Mouse (Mus musculus) spleen, adult 18-20 months (tissue): ENCODE data around the gene Sf3b1.
"Not testable (repeated sequence)": the region's sequence is repeated elsewhere in the genome, so short reads cannot be mapped to it uniquely, and the experiment has no call there.

Experiments used
- DNase-seq, 2 experiments: peaks; one replicate each; pipeline ENCODE4 v3.0.0; 2022; ENCODE audit warnings: mixed read lengths in 2 of 2

Sf3b1 gene

GRCm38 (mm10) chr1:55027253-55027801 lies at the start of gene Sf3b1:
Gene Sf3b1, minus strand, starts transcription at chr1:55027481.
- DNase-seq, result peak; percentile 93

GRCm38 (mm10) chr1:55076395-55076743 lies 49.1 kb upstream of the Sf3b1 start:
- DNase-seq, result no peak

GRCm38 (mm10) chr1:55075652-55076394 lies 48.5 kb upstream of the Sf3b1 start:
- no peak for DNase-seq

GRCm38 (mm10) chr1:55074757-55075156 lies 47.5 kb upstream of the Sf3b1 start:
- no peak for DNase-seq

GRCm38 (mm10) chr1:55072328-55072727 lies 45.0 kb upstream of the Sf3b1 start:
- DNase-seq, result not testable (repeated sequence)

- DNase-seq, result no peak
Observed at GRCm38 (mm10) chr1:55061772-55062171, 34.5 kb upstream of the Sf3b1 start.

GRCm38 (mm10) chr1:55061099-55061498 lies 33.8 kb upstream of the Sf3b1 start:
- no peak for DNase-seq

GRCm38 (mm10) chr1:55058383-55058782 lies 31.1 kb upstream of the Sf3b1 start:
- DNase-seq, result not testable (repeated sequence)

GRCm38 (mm10) chr1:55055322-55056115 lies 28.2 kb upstream of the Sf3b1 start:
- DNase-seq, result no peak

- DNase-seq, result no peak
Observed at GRCm38 (mm10) chr1:55053596-55053995, 26.3 kb upstream of the Sf3b1 start.

GRCm38 (mm10) chr1:55053005-55053404 lies 25.7 kb upstream of the Sf3b1 start:
- no peak for DNase-seq

GRCm38 (mm10) chr1:55052355-55052953 lies 25.2 kb upstream of the Sf3b1 start, which contains the start of gene Coq10b:
Gene Coq10b, plus strand, starts transcription at chr1:55052770.
- peak; percentile 99 for DNase-seq

- no peak for DNase-seq
Observed at GRCm38 (mm10) chr1:55051671-55052070, 24.4 kb upstream of the Sf3b1 start.

- DNase-seq, result no peak
Observed at GRCm38 (mm10) chr1:55048841-55049587, 21.7 kb upstream of the Sf3b1 start.

- no peak for DNase-seq
Observed at GRCm38 (mm10) chr1:55043164-55043563, 15.9 kb upstream of the Sf3b1 start.

GRCm38 (mm10) chr1:55042246-55042645 lies 15.0 kb upstream of the Sf3b1 start:
- peak in 1 of 2 experiments; percentile 20 for DNase-seq

- no peak for DNase-seq
Observed at GRCm38 (mm10) chr1:55041691-55042090, 14.4 kb upstream of the Sf3b1 start.

GRCm38 (mm10) chr1:55039944-55040343 lies 12.7 kb upstream of the Sf3b1 start:
- no peak for DNase-seq

GRCm38 (mm10) chr1:55031026-55031779 lies 3.9 kb upstream of the Sf3b1 start:
- DNase-seq, result no peak

GRCm38 (mm10) chr1:55029446-55029845 lies 2.2 kb upstream of the Sf3b1 start:
- peak in 1 of 2 experiments; percentile 22 for DNase-seq

GRCm38 (mm10) chr1:55028512-55029249 lies 1.4 kb upstream of the Sf3b1 start:
- DNase-seq, result peak; percentile 39 to 53
